Mouse (Mus musculus): ENCODE data around the gene Tap2.

The Tap2 gene

GRCm38 (mm10) chr17:34249878-34250277, 46.6 kb downstream of the Tap2 start:
- DNase-seq (ENCODE audit: low spot score in 2 of 2): no peak

GRCm38 (mm10) chr17:34251666-34252065, 48.3 kb downstream of the Tap2 start:
- DNase-seq (ENCODE audit: low spot score in 2 of 2): no peak

- no peak for DNase-seq (ENCODE audit: low spot score in 2 of 2)
Measured at GRCm38 (mm10) chr17:34256501-34256900, 53.2 kb downstream of the Tap2 start.

- DNase-seq (ENCODE audit: low spot score in 2 of 2): peak; percentile 75 to 83
Measured at GRCm38 (mm10) chr17:34257594-34258375, 54.5 kb downstream of the Tap2 start, which contains the start of gene H2-Ab1. Gene H2-Ab1 (plus strand): TSS chr17:34257689.

- DNase-seq (ENCODE audit: low spot score in 2 of 2): no peak
Measured at GRCm38 (mm10) chr17:34260551-34260950, 57.2 kb downstream of the Tap2 start.

GRCm38 (mm10) chr17:34261502-34261901, 58.2 kb downstream of the Tap2 start:
- DNase-seq (ENCODE audit: low spot score in 2 of 2): peak; percentile 54 to 58

GRCm38 (mm10) chr17:34263068-34263467, 59.7 kb downstream of the Tap2 start:
- peak; percentile 51 to 56 for DNase-seq (ENCODE audit: low spot score in 2 of 2)

GRCm38 (mm10) chr17:34263811-34264371, 60.6 kb downstream of the Tap2 start:
- no peak for DNase-seq (ENCODE audit: low spot score in 2 of 2)

GRCm38 (mm10) chr17:34264452-34265351, 61.4 kb downstream of the Tap2 start:
- DNase-seq (ENCODE audit: low spot score in 2 of 2): no peak
